Mouse (Mus musculus) heart, postnatal 0 days (tissue): ENCODE results near the gene Cntnap3.
"Not testable (repeated sequence)": the region's sequence is repeated elsewhere in the genome, so short reads cannot be mapped to it uniquely, and the experiment has no call there.

Experiments
- CTCF ChIP-seq: IDR thresholded peaks from 2 replicates; pipeline ENCODE4 v1.5.1; 2016; ENCODE audit warnings: antibody characterized with exemption, control low read depth, low read depth
- EP300 ChIP-seq: IDR thresholded peaks from 2 replicates; pipeline ENCODE4 v1.6.1; 2016; ENCODE audit warnings: antibody characterized with exemption, low read depth

- not testable (repeated sequence) for TF ChIP-seq CTCF, EP300
These were observed 78.9 kb downstream of the Cntnap3 start for GRCm38 (mm10) chr13:64824856-64825255.
